ENCODE assay signal across 10 mouse cellular contexts in the genomic region with DNA sequence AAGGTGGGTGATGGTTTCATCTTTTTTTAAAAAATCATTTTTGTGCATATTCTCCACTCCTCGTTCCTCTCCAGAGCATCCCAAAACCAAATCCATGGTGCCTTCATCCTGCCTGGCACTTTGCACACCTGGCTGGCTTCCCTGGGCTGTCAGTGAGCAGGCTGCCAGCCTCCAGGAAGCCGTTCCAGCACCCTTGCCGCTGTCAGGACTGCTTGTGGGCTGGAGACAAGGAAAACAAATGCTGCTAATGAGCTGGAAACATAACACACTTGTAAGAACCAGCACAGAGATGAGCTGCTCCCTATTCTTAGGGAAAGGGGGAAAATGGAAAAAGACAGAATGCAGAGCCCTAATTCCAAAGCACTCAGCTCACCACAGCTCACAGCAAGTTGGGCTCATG.
A peak's percentile ranks its signal among the peaks of the same experiment; 100 is the strongest.
DNase-seq lines count a peak whose midpoint lies in the region; TF ChIP-seq lines count a peak whose summit lies in the region.
"Had no signal": no experiment of that assay in that cellular context is flagged by ENCODE, and none has a peak within 500 bp of the region (broad histone marks: within the 10 kb centered on the region; RNA-seq: fewer than 3 reads in every experiment).

No protein-coding gene starts in this region.

- peak; percentile 12 to 13 for DNase-seq in frontal cortex, postnatal 14 days (ENCODE audit: low spot score in 2 of 2)
- DNase-seq in frontal cortex, postnatal 25 days (ENCODE audit: low spot score in 2 of 2): no peak
- DNase-seq in layer of hippocampus, adult 8-10 months (ENCODE audit: low spot score in 2 of 2): peak; percentile 28 to 29
- DNase-seq in left cerebral cortex, adult 2 months (ENCODE audit: extremely low spot score in 1 of 2, low spot score in 2 of 2): peak; percentile 18 to 44
- DNase-seq in right cerebral cortex, postnatal 25 days: peak; percentile 26
- DNase-seq in spleen, postnatal 10 days (ENCODE audit: low spot score in 2 of 2): no peak
- no peak for DNase-seq in adipocyte (ENCODE audit: low spot score)
- DNase-seq: liver had no signal

- TF ChIP-seq CTCF in left cerebral cortex, adult 2 months (IDR thresholded peaks at IDR 0.05): no peak

- intact Hi-C loops in left cerebral cortex, adult 2 months (cut with DNase I): no loop called here

- no peak overlapping the region for H3K4me3 ChIP-seq in left cerebral cortex, adult 2 months
- H3K4me3 ChIP-seq: midbrain, embryonic 10.5 days had no signal

- H3K27ac ChIP-seq in left cerebral cortex, adult 2 months: no peak overlapping the region
- H3K27ac ChIP-seq: kidney, postnatal 0 days; midbrain, embryonic 10.5 days had no signal

Comparison
In these comparisons a context has a peak if more than half of its experiments do, and no peak if none do; other contexts are left out.
1. DNase-seq: peak in frontal cortex, postnatal 14 days (2 of 2), layer of hippocampus, adult 8-10 months (2 of 2), left cerebral cortex, adult 2 months (2 of 2) and right cerebral cortex, postnatal 25 days (single experiment); none in frontal cortex, postnatal 25 days (0 of 2), spleen, postnatal 10 days (0 of 2) and adipocyte (single experiment).